Mouse (Mus musculus) thymus, adult 18-20 months (tissue): ENCODE measurements around the gene Ptprd.
"Not testable (repeated sequence)": the region's sequence is repeated elsewhere in the genome, so short reads cannot be mapped to it uniquely, and the experiment has no call there.

Experiments used
- DNase-seq, 2 experiments: peaks; one replicate each; pipeline ENCODE4 v3.0.0; 2022; ENCODE audit warnings: mixed read lengths in 2 of 2

Ptprd gene

DNA sequence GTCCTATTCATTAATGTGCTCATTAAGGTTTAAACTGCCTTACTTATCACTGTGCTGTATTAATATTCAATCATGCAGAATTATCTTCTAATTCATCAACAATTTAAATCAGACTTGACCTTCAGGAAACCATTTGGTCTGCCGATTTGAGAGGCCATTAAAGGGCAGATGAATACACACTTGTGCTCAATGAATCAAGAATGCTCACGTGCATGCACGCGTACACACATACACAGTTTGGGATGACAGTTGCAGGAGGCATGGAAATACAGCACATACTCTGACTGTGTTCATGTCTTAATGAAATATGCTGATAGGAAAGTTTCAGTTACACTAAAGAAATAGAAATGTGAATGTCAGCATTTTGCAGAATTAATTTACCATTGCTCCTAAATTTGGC is 2066.8 kb downstream of the Ptprd start:
- DNase-seq = no peak

- DNase-seq = no peak
Observed at GRCm38 (mm10) chr4:76144333-76144732, 2067.4 kb downstream of the Ptprd start.

GRCm38 (mm10) chr4:76137901-76138300 is 2073.9 kb downstream of the Ptprd start:
- no peak for DNase-seq

GRCm38 (mm10) chr4:76136625-76137024 is 2075.1 kb downstream of the Ptprd start:
- no peak for DNase-seq

DNA sequence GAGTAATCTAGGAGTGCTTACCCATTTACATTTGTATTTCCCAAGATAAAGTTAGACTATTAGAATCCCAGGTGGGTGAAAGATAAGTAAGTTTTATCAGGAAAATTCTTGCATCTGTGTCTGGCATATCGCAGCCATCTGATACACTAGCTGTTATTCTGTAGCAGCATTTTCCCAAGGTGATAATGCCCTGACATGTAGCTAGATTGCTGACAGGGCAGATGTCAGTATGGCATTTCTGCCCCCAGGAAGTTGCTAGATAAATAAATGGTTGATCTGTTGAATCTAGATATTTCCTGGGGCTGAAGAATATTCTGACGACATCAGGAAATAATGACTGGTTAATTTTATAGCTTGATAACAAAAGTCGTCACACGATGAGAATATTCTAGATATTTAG is 2119.9 kb downstream of the Ptprd start:
- DNase-seq = no peak

DNA sequence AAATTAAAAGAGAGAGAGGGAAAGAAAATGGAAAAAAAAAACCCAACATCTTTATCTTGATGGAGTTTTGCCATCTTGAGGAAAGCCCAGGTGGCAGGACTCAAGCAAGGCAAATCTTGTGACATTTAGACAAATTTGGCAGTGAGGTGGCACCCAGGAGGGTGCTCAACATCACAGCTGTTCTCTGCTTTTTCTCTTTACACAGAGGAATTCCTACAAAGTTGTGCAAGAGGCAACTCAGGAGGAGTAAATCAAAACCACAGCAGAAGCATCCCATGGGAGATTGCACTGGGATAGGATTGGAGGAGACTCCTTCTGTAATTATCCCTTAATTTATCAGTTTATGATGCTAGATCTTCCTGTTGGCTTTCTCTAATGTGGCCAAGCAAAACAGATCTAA is 2121.9 kb downstream of the Ptprd start:
- DNase-seq = no peak

DNA sequence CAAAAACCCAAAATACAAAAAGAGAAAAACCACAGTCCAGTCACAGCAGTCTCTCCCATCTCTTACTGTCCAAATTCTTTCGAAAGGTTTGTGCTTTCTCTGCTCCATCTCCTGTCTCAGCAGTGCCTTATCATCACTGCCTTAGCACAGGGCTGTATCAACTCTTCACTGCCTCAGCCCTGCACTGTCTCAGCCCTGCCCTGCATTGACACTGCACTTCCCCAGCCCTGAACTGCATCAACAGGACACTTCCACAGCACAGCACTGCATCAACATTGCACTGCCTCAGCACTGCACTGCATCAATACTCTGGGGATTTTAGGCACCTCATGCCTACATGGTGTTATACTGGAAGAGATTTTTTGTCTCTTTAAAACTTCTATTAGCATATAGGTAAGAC is 2135.7 kb downstream of the Ptprd start:
- DNase-seq = no peak

- DNase-seq = no peak
Observed at GRCm38 (mm10) chr4:76073286-76073685, 2138.5 kb downstream of the Ptprd start.

DNA sequence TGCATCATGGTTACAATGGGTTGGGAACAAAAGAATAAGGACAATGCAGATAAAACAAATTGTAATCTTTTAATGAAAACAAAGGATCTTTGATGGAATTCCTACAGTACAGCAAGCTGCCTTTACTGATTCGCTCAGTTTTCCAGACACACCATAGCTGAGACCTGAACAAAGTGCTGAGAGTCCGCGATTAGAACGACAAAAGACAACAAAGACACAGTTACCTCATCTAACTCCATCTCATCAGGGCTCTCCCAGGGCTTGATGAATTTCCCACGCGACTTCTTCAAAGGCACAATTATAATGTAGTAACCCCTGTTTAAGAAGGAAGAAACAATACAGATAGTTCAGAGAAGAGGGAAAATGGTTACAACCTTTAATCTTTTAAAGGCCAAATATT is 2140.0 kb downstream of the Ptprd start:
- DNase-seq = no peak

GRCm38 (mm10) chr4:76056836-76057235 is 2154.9 kb downstream of the Ptprd start:
- no peak for DNase-seq

DNA sequence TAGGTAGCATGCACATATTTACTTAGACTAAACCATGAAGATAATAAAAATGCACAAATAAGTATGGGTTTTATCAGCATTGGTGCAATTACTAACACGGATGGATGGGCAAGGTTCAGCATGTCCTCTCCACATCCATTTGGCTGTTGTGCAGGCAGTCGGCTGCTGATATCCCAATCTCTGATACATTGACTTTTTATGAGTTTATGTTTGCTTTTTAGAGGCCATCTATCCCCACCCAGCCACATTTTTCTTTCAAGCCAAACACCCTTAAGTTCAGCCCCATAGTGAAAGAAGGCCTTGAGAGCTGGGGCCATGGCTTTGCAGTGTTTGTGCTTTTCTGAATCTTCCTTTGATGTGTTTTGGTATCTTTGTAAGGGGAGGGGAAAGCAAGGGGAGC is 2166.1 kb downstream of the Ptprd start:
- no peak for DNase-seq

GRCm38 (mm10) chr4:76044802-76045201 is 2167.0 kb downstream of the Ptprd start:
- DNase-seq = no peak

DNA sequence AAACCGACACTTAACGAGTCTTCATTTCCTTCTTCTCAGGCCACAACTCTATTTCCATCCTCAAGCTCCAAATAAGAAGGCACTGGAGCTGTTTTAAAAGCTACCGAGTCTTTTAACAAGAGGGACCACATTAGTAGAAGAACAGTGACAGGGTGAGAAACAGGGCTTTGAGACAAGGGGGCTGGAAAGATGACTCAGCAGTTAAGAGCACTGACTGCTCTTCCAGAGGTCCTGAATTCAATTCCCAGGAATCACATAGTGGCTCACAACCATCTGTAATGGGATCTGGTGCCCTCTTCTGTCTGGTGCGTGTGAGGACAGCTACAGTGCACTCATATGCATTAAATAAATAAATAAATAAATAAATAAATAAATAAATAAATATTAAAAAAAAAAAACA is 2174.6 kb downstream of the Ptprd start:
- not testable (repeated sequence) for DNase-seq

GRCm38 (mm10) chr4:76025571-76026325 is 2186.0 kb downstream of the Ptprd start:
- DNase-seq = no peak

- DNase-seq = no peak
Observed at GRCm38 (mm10) chr4:76024502-76024821, 2187.3 kb downstream of the Ptprd start.

DNA sequence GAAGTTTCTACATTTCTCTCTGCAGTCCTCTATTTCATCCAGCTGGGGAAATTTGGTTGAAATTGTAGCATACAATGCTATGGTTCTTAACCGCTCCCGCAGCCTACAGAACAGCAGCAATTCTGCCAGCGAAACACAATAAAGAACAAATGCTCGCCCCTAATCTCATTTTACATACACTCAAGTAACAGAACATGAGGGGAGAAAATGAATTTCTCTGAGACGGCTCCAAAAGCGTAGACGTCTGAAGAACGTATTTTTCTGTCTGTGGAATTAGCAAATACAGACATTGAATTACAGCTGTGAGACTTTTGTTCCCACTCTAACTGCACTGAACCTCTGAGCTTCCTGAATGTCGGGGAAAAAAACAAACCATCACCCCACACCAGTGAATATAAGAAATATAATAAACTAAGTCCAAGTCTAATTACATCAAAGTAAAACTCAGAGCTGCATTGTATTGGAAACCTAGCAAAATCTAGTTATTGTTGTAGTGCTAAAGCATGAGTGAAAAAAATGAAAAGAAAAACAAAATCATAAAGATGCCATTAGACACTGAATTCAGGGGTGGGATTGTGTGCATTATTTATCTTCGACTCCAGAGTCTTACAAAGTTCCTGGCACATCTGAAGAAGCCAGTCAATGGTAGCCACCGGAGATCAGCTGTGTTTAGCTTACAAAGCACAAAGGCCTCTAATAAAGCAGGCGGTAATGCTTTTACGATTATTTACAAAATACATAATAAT is 2187.8 kb downstream of the Ptprd start:
- no peak for DNase-seq

DNA sequence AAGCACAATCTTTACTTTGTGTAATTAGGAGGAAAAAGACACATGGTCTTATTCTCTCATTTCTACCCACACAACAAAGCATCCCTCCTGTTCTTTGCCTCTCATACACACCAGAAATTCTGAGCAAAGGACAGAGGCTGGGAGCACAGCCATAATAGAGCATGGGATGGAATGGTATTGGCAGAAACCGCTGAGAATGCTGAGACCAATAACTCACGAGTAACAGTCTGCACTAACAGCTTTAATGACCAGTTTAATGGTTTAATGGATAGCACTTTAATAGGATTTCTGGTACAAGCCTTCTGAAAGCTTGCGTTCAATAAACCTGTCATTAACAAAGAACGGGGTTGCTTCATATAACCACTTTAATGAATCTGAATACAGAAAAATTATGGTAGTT is 2190.1 kb downstream of the Ptprd start:
- no peak for DNase-seq

GRCm38 (mm10) chr4:76015026-76015425 is 2196.7 kb downstream of the Ptprd start:
- DNase-seq = no peak

GRCm38 (mm10) chr4:76014151-76014840 is 2197.5 kb downstream of the Ptprd start:
- DNase-seq = no peak

GRCm38 (mm10) chr4:76008580-76008979 is 2203.2 kb downstream of the Ptprd start:
- DNase-seq = no peak

- DNase-seq = no peak
Observed at GRCm38 (mm10) chr4:76007219-76007618, 2204.5 kb downstream of the Ptprd start.

DNA sequence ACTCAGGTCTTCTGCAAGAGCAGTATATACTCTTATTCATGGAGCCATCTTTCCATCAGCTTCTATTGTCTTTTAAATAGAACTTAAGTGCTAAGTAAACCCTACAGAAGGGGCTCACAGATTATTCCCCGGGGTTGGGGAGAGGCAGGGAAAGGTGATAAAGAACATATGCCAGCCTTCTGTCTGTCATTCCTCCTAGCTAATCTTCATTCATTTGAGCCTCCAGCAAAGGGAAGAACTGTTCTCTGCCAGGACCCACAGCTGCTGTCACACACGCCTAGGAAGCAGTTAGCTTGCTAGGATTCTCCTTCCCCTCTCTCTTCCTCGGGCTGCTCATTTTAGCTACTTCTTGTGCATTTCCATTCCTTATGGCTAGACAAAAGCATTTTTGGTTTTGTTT is 2205.0 kb downstream of the Ptprd start:
- DNase-seq = no peak

- DNase-seq = no peak
Observed at GRCm38 (mm10) chr4:76004161-76004560, 2207.6 kb downstream of the Ptprd start.

- DNase-seq = no peak
Observed at GRCm38 (mm10) chr4:76000258-76000657, 2211.5 kb downstream of the Ptprd start.
